Mouse (Mus musculus) thymus, adult 2 months (tissue): ENCODE measurements around the gene Grm4.

Experiments
- CTCF ChIP-seq: fragments of 200-500 bp; IDR thresholded peaks from 2 replicates; pipeline ENCODE4 v1.5.1; 2012; ENCODE audit warnings: mild to moderate bottlenecking, control low read depth, low read length, moderate library complexity, borderline replicate concordance; ENCODE audit not compliant: control insufficient read depth, poor library complexity, insufficient read depth; ENCODE audit errors: extremely low read depth
- POLR2A ChIP-seq: fragments of 200-500 bp; IDR thresholded peaks from 2 replicates; pipeline ENCODE4 v1.6.1; 2012; ENCODE audit warnings: mild to moderate bottlenecking, low read length, control low read depth, moderate library complexity; ENCODE audit not compliant: control insufficient read depth, poor library complexity, insufficient read depth; ENCODE audit errors: extremely low read depth

GRCm38 (mm10) chr17:27521303-27521702 lies at the start of gene Grm4:
- TF ChIP-seq POLR2A (no peak), CTCF (no peak)
